Mouse (Mus musculus) ES-E14 (cell line): ENCODE measurements around the gene Pknox1.

Experiments used
- HCFC1 ChIP-seq: IDR thresholded peaks from 2 replicates; pipeline ENCODE4 v1.6.1; 2012; ENCODE audit warnings: low read length, inconsistent platforms, borderline replicate concordance; ENCODE audit not compliant: insufficient read depth
- MAFK ChIP-seq: IDR thresholded peaks from 2 replicates; pipeline ENCODE4 v1.6.1; 2014; ENCODE audit warnings: mild to moderate bottlenecking, low read depth, low read length, inconsistent platforms; ENCODE audit not compliant: insufficient read depth
- ZC3H11A ChIP-seq: IDR thresholded peaks from 2 replicates; pipeline ENCODE4 v1.6.1; 2012; ENCODE audit warnings: low read depth, mild to moderate bottlenecking, inconsistent platforms, low read length, borderline replicate concordance

GRCm38 (mm10) chr17:31547974-31548373 is 16.6 kb upstream of the Pknox1 start:
- TF ChIP-seq ZC3H11A, result no peak
- TF ChIP-seq MAFK, result no peak
- TF ChIP-seq HCFC1, result no peak
